Mouse (Mus musculus) heart, postnatal 0 days (tissue): Measurements from ENCODE around the gene Nlgn1. TPM values are rescaled to one million over a fixed set of nuclear protein-coding genes. Genes with fewer than 3 reads are reported as not detected.

Experiments used
- ATAC-seq: fragments of 200-750 bp; cut with Nextera tagmentation; 2 replicates; pipeline ENCODE4 v1.8.0; 2017; ENCODE audit warnings: low read depth, moderate number of reproducible peaks, moderate library complexity; ENCODE audit not compliant: insufficient read depth
- DNase-seq: peaks from one replicate; pipeline ENCODE4 v3.0.0-alpha.2; 2016; ENCODE audit warnings: low spot score
- H3K27ac ChIP-seq: fragments of 300-500 bp; sonication (generic); 2 replicates; pipeline ENCODE4 v1.5.1; 2014; ENCODE audit warnings: low read depth, mild to moderate bottlenecking
- H3K27me3 ChIP-seq: fragments of 300-500 bp; sonication (generic); 2 replicates; pipeline ENCODE4 v1.6.1; 2014; ENCODE audit warnings: low read length, mixed read lengths; ENCODE audit not compliant: control insufficient read depth, insufficient read depth
- H3K36me3 ChIP-seq: fragments of 300-500 bp; sonication (generic); replicated peaks from 2 replicates; pipeline ENCODE4 v1.6.1; 2014; ENCODE audit warnings: low read length, mixed read lengths; ENCODE audit not compliant: control insufficient read depth, insufficient read depth
- H3K4me1 ChIP-seq: fragments of 300-500 bp; sonication (generic); 2 replicates; pipeline ENCODE4 v1.6.1; 2014; ENCODE audit warnings: antibody characterized with exemption; ENCODE audit not compliant: control insufficient read depth, insufficient read depth
- H3K4me2 ChIP-seq: fragments of 300-500 bp; sonication (generic); 2 replicates; pipeline ENCODE4 v1.6.1; 2014; ENCODE audit warnings: low read depth, mild to moderate bottlenecking, low read length, moderate library complexity
- H3K4me3 ChIP-seq: fragments of 300-500 bp; sonication (generic); 2 replicates; pipeline ENCODE4 v1.5.1; 2014; ENCODE audit warnings: low read depth, low read length
- H3K9ac ChIP-seq: fragments of 300-500 bp; sonication (generic); replicated peaks from 2 replicates; pipeline ENCODE4 v1.6.1; 2014; ENCODE audit warnings: low read depth, low read length, mixed read lengths
- H3K9me3 ChIP-seq: fragments of 300-500 bp; sonication (generic); replicated peaks from 2 replicates; pipeline ENCODE4 v1.6.1; 2016; ENCODE audit warnings: low read length; ENCODE audit not compliant: control insufficient read depth
- CTCF ChIP-seq: IDR thresholded peaks from 2 replicates; pipeline ENCODE4 v1.5.1; 2016; ENCODE audit warnings: antibody characterized with exemption, control low read depth, low read depth
- EP300 ChIP-seq: IDR thresholded peaks from 2 replicates; pipeline ENCODE4 v1.6.1; 2016; ENCODE audit warnings: antibody characterized with exemption, low read depth
- WGBS: fragments of 180-500 bp; shearing (Covaris S2); extraction: QIAGEN DNeasy Blood & Tissue Kit; methylation state at CpG from one replicate; pipeline ENCODE4 v1.1.7; 2014; 5-methylcytosine and 5-hydroxymethylcytosine counted together
- polyA plus RNA-seq: library from polyadenylated mRNA; unstranded; fragments of >200 nt; fragmentation: Nextera tagmentation; extraction: Ambion mirVana; gene quantifications from 2 replicates; pipeline ENCODE4 v1.2.1, GENCODE M21; 2015
- total RNA-seq: library from RNA; depleted of rRNA; stranded (reverse); fragments of >200 nt; gene quantifications from 2 replicates; pipeline ENCODE4 v1.2.3, GENCODE M21; 2014; ENCODE audit warnings: low replicate concordance

The Nlgn1 gene
- total and polyA plus RNA-seq, 2 experiments from 2014 or later, result 0.08 TPM

GRCm38 (mm10) chr3:26194970-26195369 lies 137.3 kb downstream of the Nlgn1 start:
- H3K27ac ChIP-seq, result no peak overlapping the region
- no peaks in the 10 kb centered on the region for H3K27me3 ChIP-seq
- TF ChIP-seq EP300 (no peak), CTCF (no peak)
- DNase-seq (no peak), ATAC-seq (no peak)
- H3K4me3 ChIP-seq, result no peak overlapping the region
- WGBS, result 54% methylated on average over 2 of the region's 2 CpGs
- H3K4me1 ChIP-seq, result no peaks in the 10 kb centered on the region
- no peak overlapping the region for H3K9ac ChIP-seq
- no peaks in the 10 kb centered on the region for H3K36me3 ChIP-seq
- no peaks in the 10 kb centered on the region for H3K9me3 ChIP-seq
- no peak overlapping the region for H3K4me2 ChIP-seq

GRCm38 (mm10) chr3:26181013-26181412 lies 151.2 kb downstream of the Nlgn1 start:
- no peaks in the 10 kb centered on the region for H3K27me3 ChIP-seq
- 67% methylated on average over 3 of the region's 3 CpGs for WGBS
- no peak overlapping the region for H3K4me2 ChIP-seq
- H3K27ac ChIP-seq, result no peak overlapping the region
- no peaks in the 10 kb centered on the region for H3K9me3 ChIP-seq
- no peaks in the 10 kb centered on the region for H3K4me1 ChIP-seq
- no peaks in the 10 kb centered on the region for H3K36me3 ChIP-seq
- DNase-seq (no peak), ATAC-seq (no peak)
- TF ChIP-seq EP300 (no peak), CTCF (no peak)
- H3K9ac ChIP-seq, result no peak overlapping the region
- H3K4me3 ChIP-seq, result no peak overlapping the region

DNA sequence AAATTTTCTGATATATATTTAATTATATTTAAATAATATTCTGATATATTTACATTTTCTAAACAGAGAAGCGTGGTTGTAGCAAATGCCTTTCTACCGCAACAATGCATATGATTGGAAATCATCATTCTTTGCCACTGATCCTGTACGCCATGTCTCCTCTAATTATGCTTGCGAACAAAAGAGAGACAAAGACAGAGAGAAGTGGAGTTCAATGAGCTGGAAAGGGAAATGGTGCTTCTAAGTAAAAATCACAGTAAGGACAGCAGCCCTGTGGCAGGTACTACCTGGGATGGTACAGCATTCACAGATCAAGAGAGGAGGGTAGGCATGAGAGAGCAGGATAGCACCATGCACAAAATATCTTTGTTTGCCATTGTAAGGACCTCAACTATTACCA lies 156.9 kb downstream of the Nlgn1 start:
- H3K4me3 ChIP-seq, result no peak overlapping the region
- 87% methylated on average over 4 of the region's 4 CpGs for WGBS
- H3K27ac ChIP-seq, result no peak overlapping the region
- H3K36me3 ChIP-seq, result no peaks in the 10 kb centered on the region
- ATAC-seq (no peak), DNase-seq (no peak)
- no peaks in the 10 kb centered on the region for H3K4me1 ChIP-seq
- TF ChIP-seq CTCF (no peak), EP300 (no peak)
- H3K9me3 ChIP-seq, result no peaks in the 10 kb centered on the region
- H3K4me2 ChIP-seq, result no peak overlapping the region
- H3K9ac ChIP-seq, result no peak overlapping the region
- H3K27me3 ChIP-seq, result no peaks in the 10 kb centered on the region

DNA sequence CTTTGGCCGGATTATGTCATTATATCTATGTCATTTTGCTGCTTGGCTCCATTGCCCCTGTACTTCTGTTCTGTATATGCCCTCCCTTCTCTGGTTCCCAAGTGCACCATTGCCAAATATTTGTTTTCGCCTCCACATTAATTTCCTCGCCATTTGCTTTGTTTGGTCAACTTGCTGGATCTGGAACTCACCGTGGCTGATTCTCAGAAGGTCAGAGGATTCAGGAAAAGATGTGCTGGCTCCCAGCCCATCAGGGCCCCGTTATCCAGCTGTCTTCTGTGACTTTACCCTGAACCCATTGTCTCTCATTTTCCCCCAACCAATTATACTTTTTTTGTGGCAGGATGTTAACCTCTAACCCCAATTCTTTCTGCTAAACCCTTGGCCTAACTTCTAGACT lies 158.0 kb downstream of the Nlgn1 start:
- H3K36me3 ChIP-seq, result no peaks in the 10 kb centered on the region
- H3K27me3 ChIP-seq, result no peaks in the 10 kb centered on the region
- no peak for TF ChIP-seq CTCF
- TF ChIP-seq EP300, result no peak
- DNase-seq (no peak), ATAC-seq (no peak)
- no peak overlapping the region for H3K4me2 ChIP-seq
- H3K9me3 ChIP-seq, result no peaks in the 10 kb centered on the region
- H3K4me3 ChIP-seq, result no peak overlapping the region
- no peak overlapping the region for H3K9ac ChIP-seq
- no peaks in the 10 kb centered on the region for H3K4me1 ChIP-seq
- H3K27ac ChIP-seq, result no peak overlapping the region
- 52% methylated on average over 5 of the region's 5 CpGs for WGBS

DNA sequence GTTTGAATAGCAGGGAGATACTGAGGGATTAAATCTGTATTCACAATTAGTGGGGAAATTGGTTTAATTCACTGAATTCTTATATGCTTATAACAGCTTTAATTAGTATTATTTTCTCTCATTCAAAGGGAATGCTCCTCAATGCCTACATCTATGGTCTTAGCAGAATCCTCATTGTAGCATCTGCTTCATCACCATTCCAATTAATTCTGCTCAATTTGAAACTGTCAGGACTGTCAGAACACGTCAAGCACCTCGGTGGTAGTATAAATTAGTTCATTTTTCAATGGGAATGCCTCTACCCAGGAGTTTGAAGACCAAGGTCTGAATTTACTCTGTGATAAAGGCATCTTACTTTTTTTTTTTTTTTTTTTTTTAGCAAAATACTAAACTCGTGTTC lies 158.6 kb downstream of the Nlgn1 start:
- TF ChIP-seq EP300 (no peak), CTCF (no peak)
- DNase-seq (no peak), ATAC-seq (no peak)
- Histone ChIP-seq H3K4me2 (no peak overlapping the region), H3K27ac (no peak overlapping the region), H3K4me3 (no peak overlapping the region), H3K4me1 (no peaks in the 10 kb centered on the region), H3K36me3 (no peaks in the 10 kb centered on the region), H3K9me3 (no peaks in the 10 kb centered on the region), H3K27me3 (no peaks in the 10 kb centered on the region), H3K9ac (no peak overlapping the region)
- 72% methylated on average over 3 of the region's 3 CpGs for WGBS

- Histone ChIP-seq H3K9ac (no peak overlapping the region), H3K27me3 (no peaks in the 10 kb centered on the region), H3K4me2 (no peak overlapping the region), H3K36me3 (no peaks in the 10 kb centered on the region), H3K4me3 (no peak overlapping the region), H3K4me1 (no peaks in the 10 kb centered on the region), H3K27ac (no peak overlapping the region), H3K9me3 (no peaks in the 10 kb centered on the region)
- DNase-seq (no peak), ATAC-seq (no peak)
- WGBS, result 77% methylated on average over 8 of the region's 8 CpGs
- TF ChIP-seq EP300 (no peak), CTCF (no peak)
Observed at GRCm38 (mm10) chr3:26166711-26167110, 165.5 kb downstream of the Nlgn1 start.
